Mouse (Mus musculus) liver, embryonic 12.5 days (tissue): ENCODE results near the gene Pgs1. TPM values are rescaled to one million over a fixed set of nuclear protein-coding genes. Genes with fewer than 3 reads are reported as not detected.

Source experiments
- ATAC-seq: fragments of 200-750 bp; cut with Nextera tagmentation; 2 replicates; pipeline ENCODE4 v1.8.0; 2017; ENCODE audit warnings: moderate number of reproducible peaks, mild to moderate bottlenecking, moderate library complexity
- H3K27ac ChIP-seq: fragments of 300-500 bp; sonication (generic); 2 replicates; pipeline ENCODE4 v1.5.1; 2016; ENCODE audit warnings: mild to moderate bottlenecking
- H3K27me3 ChIP-seq: fragments of 300-500 bp; sonication (generic); replicated peaks from 2 replicates; pipeline ENCODE4 v1.6.1; 2016; ENCODE audit warnings: mild to moderate bottlenecking, moderate library complexity
- H3K36me3 ChIP-seq: fragments of 300-500 bp; sonication (generic); 2 replicates; pipeline ENCODE4 v1.6.1; 2016; ENCODE audit warnings: mild to moderate bottlenecking, moderate library complexity
- H3K4me1 ChIP-seq: fragments of 300-500 bp; sonication (generic); 2 replicates; pipeline ENCODE4 v1.6.1; 2016
- H3K4me2 ChIP-seq: fragments of 300-500 bp; sonication (generic); 2 replicates; pipeline ENCODE4 v1.6.1; 2016; ENCODE audit warnings: mild to moderate bottlenecking, moderate library complexity
- H3K4me3 ChIP-seq: fragments of 300-500 bp; sonication (generic); 2 replicates; pipeline ENCODE4 v1.5.1; 2016; ENCODE audit warnings: mild to moderate bottlenecking, moderate library complexity
- H3K9ac ChIP-seq: fragments of 300-500 bp; sonication (generic); 2 replicates; pipeline ENCODE4 v1.6.1; 2016; ENCODE audit warnings: mild to moderate bottlenecking, moderate library complexity
- H3K9me3 ChIP-seq: fragments of 300-500 bp; sonication (generic); replicated peaks from 2 replicates; pipeline ENCODE4 v1.6.1; 2016; ENCODE audit warnings: mild to moderate bottlenecking, moderate library complexity
- WGBS: fragments of 180-500 bp; shearing (Covaris S2); methylation state at CpG from one replicate; pipeline ENCODE4 v1.1.7; 2016; ENCODE audit not compliant: insufficient replicate concordance; 5-methylcytosine and 5-hydroxymethylcytosine counted together
- microRNA-seq: library from miRNA; unstranded; fragments of <30 nt; microRNA quantifications from one replicate; pipeline ENCODE4, GENCODE M21; 2017
- polyA plus RNA-seq: library from polyadenylated mRNA; unstranded; fragments of >200 nt; fragmentation: Nextera tagmentation; extraction: Ambion mirVana; gene quantifications from 2 replicates; pipeline ENCODE4 v1.2.1, GENCODE M21; 2016

Gene Pgs1
- polyA plus RNA-seq, 1 experiment from 2014 or later = 29.6 TPM

DNA sequence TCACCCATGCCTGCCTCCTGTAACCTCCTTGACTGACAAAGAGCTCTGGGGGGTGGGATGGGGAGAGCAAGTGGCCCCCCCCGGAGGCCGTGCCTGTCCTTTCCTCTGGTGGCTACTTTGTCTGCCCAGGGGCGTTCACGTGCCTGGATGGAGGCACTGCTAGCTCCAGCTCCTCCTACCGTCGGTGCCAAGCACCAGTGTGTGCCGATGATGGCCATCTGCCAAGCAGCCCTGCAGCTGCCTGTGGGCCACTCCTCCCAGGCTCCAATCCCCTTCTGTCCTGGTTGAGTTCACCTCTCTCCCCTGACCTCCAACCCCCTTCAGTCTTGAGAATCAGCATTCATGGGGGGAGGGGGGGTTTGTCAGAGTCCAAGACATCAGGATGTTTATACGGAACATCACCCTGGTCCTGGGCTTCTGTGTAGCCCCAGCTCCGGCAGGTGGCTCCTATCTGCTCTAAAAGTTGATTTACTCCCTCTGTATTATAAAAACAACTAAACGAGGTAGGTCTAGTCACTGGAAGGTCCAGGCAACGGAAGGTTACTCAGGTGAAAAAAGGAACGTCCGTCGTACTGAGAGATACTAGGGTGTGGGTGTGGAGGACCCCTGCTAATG, 57.3 kb downstream of the Pgs1 start:
- Histone ChIP-seq H3K9ac (no peak overlapping the region), H3K4me3 (no peak overlapping the region), H3K4me1 (no peaks in the 10 kb centered on the region), H3K27ac (no peak overlapping the region), H3K4me2 (no peak overlapping the region), H3K27me3 (no peaks in the 10 kb centered on the region), H3K36me3 (no peaks in the 10 kb centered on the region), H3K9me3 (no peaks in the 10 kb centered on the region)
- no peak for ATAC-seq
- 56% methylated on average over 14 of the region's 14 CpGs for WGBS

DNA sequence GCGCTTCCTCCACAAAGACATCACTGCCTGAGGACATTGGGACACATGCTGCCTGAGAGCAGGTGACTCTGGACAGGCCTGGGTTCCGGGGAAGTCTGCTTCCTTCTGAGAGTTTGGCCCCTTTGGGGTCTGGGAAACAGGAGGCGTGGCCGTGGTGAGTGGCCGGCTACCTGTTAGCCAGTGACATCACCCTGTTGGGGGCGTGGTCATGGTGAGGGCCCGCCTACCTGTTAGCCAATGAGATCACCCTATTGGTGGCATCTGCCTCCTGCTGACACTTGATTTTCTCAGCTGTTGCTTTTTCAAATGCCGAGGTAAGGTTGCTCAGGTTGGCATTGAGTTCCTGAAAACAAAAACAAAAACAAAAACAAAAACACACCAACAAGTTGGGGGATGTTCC, 63.5 kb downstream of the Pgs1 start:
- no peaks in the 10 kb centered on the region for H3K4me1 ChIP-seq
- no peaks in the 10 kb centered on the region for H3K27me3 ChIP-seq
- ATAC-seq = no peak
- H3K36me3 ChIP-seq = no peaks in the 10 kb centered on the region
- H3K27ac ChIP-seq = no peak overlapping the region
- no peak overlapping the region for H3K4me2 ChIP-seq
- no peak overlapping the region for H3K9ac ChIP-seq
- H3K4me3 ChIP-seq = no peak overlapping the region
- WGBS = 33% methylated on average over 8 of the region's 8 CpGs
- H3K9me3 ChIP-seq = no peaks in the 10 kb centered on the region

GRCm38 (mm10) chr11:118050174-118050573, 64.1 kb downstream of the Pgs1 start:
- Histone ChIP-seq H3K27ac (no peak overlapping the region), H3K27me3 (0 out of 2 replicates have a peak, but pooled peaks cover 1% of the 10 kb centered on the region), H3K4me1 (no peaks in the 10 kb centered on the region), H3K4me2 (no peak overlapping the region), H3K4me3 (no peak overlapping the region), H3K9ac (no peak overlapping the region), H3K9me3 (no peaks in the 10 kb centered on the region), H3K36me3 (no peaks in the 10 kb centered on the region)
- WGBS = 73% methylated on average over 16 of the region's 16 CpGs
- no peak for ATAC-seq

DNA sequence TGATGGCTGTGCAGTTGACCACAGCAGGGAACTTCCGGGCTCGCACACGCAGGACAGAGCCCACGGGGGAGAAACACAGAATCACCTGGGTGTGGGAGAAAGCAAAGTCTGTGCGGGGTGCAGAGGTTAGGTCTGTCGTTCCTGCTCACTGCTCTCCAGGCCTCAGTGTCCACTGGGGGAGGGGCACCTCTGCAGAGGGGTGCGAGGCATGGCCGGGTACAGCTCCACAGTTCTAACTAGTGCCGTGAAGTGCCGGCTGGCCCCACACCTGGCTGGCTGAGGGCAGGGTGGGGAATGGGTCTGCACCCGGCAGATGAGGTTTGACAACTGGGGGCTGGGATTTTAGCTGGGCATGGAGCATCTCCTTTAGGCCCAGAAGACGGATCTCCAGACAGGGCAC, 72.3 kb downstream of the Pgs1 start:
- no peaks in the 10 kb centered on the region for H3K9me3 ChIP-seq
- 63% methylated on average over 12 of the region's 12 CpGs for whole genome bisulfite sequencing
- ATAC-seq = no peak

GRCm38 (mm10) chr11:118058872-118059271, 72.8 kb downstream of the Pgs1 start:
- Histone ChIP-seq H3K36me3 (no peaks in the 10 kb centered on the region), H3K4me3 (no peak overlapping the region), H3K9me3 (no peaks in the 10 kb centered on the region), H3K9ac (no peak overlapping the region), H3K4me2 (no peak overlapping the region), H3K27me3 (peaks cover 11% of the 10 kb centered on the region), H3K27ac (no peak overlapping the region), H3K4me1 (no peaks in the 10 kb centered on the region)
- WGBS = 44% methylated on average over 10 of the region's 10 CpGs
- ATAC-seq = no peak

More for the DNA sequence above, 72.3 kb downstream of the Pgs1 start:
- Histone ChIP-seq H3K4me2 (no peak overlapping the region), H3K4me1 (no peaks in the 10 kb centered on the region), H3K36me3 (no peaks in the 10 kb centered on the region), H3K4me3 (no peak overlapping the region), H3K27me3 (peaks cover 11% of the 10 kb centered on the region), H3K27ac (no peak overlapping the region), H3K9ac (no peak overlapping the region)

DNA sequence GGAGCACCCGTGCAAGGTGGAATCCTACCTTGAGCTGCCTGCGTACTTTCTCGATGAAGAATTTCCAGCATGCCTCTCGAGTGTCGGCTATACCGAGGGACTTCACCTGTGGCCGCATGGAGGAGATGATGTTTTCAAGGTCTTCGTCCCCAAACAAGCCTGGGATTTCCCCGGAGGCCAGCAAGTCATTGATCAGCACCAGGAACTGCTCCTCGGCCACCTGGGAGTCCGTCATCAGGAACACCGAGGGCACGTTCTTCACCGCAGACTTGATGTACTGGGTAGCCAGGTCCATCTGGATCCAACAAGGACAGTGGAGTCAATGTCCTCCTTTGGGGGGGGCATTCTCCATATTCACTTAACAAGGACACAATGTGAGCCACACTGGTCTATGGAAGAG, 73.9 kb downstream of the Pgs1 start:
- ATAC-seq = no peak
- WGBS = 71% methylated on average over 14 of the region's 14 CpGs
- no peaks in the 10 kb centered on the region for H3K36me3 ChIP-seq
- no peaks in the 10 kb centered on the region for H3K4me1 ChIP-seq
- H3K9me3 ChIP-seq = no peaks in the 10 kb centered on the region
- no peak overlapping the region for H3K4me2 ChIP-seq
- H3K27me3 ChIP-seq = peaks cover 11% of the 10 kb centered on the region
- H3K4me3 ChIP-seq = no peak overlapping the region
- no peak overlapping the region for H3K27ac ChIP-seq
- no peak overlapping the region for H3K9ac ChIP-seq

DNA sequence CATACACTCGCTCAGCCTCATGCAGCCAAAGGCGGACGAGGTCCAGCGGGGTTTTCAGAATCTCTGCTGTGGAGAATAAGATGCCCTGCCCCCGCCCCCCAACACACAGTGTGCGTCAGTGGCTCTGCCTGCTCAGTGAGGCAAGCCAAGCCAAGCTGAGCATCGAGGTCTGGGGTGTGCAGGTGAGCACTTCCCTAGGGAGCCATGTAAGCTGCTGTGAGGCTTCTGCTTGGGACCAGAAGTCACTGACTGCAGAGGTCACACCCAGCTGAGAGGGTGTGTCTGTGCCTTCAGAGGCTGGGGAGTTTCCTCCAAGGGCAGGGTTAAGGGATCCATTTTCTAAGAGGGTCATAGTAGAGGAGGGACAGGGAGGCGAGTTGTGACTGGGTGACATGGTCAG, 81.5 kb downstream of the Pgs1 start:
- Histone ChIP-seq H3K27ac (no peak overlapping the region), H3K36me3 (no peaks in the 10 kb centered on the region), H3K9me3 (no peaks in the 10 kb centered on the region), H3K4me2 (no peak overlapping the region), H3K4me1 (peaks cover 8% of the 10 kb centered on the region), H3K4me3 (no peak overlapping the region), H3K27me3 (peaks cover 6% of the 10 kb centered on the region; the same call in 1 of the 2 replicates), H3K9ac (no peak overlapping the region)
- 67% methylated on average over 8 of the region's 8 CpGs for WGBS
- ATAC-seq = no peak

- no peak for ATAC-seq
- 66% methylated on average over 16 of the region's 16 CpGs for WGBS
- Histone ChIP-seq H3K4me2 (no peak overlapping the region), H3K27ac (no peak overlapping the region), H3K9me3 (no peaks in the 10 kb centered on the region), H3K4me3 (no peak overlapping the region), H3K9ac (no peak overlapping the region), H3K27me3 (peaks cover 6% of the 10 kb centered on the region; the same call in 1 of the 2 replicates), H3K36me3 (no peaks in the 10 kb centered on the region), H3K4me1 (peaks cover 12% of the 10 kb centered on the region)
Observed at GRCm38 (mm10) chr11:118068812-118069332, 82.8 kb downstream of the Pgs1 start.

- Histone ChIP-seq H3K36me3 (no peaks in the 10 kb centered on the region), H3K9me3 (no peaks in the 10 kb centered on the region), H3K4me1 (peaks cover 12% of the 10 kb centered on the region), H3K9ac (no peak overlapping the region), H3K4me3 (no peak overlapping the region), H3K27ac (no peak overlapping the region), H3K27me3 (peaks cover 6% of the 10 kb centered on the region; the same call in 1 of the 2 replicates), H3K4me2 (no peak overlapping the region)
- 42% methylated on average over 11 of the region's 11 CpGs for WGBS
- ATAC-seq = no peak
Observed at GRCm38 (mm10) chr11:118071227-118071912, 85.3 kb downstream of the Pgs1 start.

Small RNA genes within 50 kb of the gene (microRNA-seq; reads per million reads assigned to microRNA genes)
- gene Mir6933 = not detected

Other genes with a start within 250 kb of the Pgs1 start
- gene Tmc8, start 204.2 kb upstream of the Pgs1 start, polyA plus RNA-seq = 19.8 and 21.6 TPM in 2 replicates
- 55.5 and 58.2 TPM in 2 replicates for gene Tmc6, start 204.1 kb upstream of the Pgs1 start, polyA plus RNA-seq
- gene 6030468B19Rik, start 188.6 kb upstream of the Pgs1 start, polyA plus RNA-seq = 97.6 and 97.7 TPM in 2 replicates
- gene Gm20708, start 176.6 kb upstream of the Pgs1 start, polyA plus RNA-seq = 0.23 and 0.27 TPM in 2 replicates
- gene Syngr2, start 176.6 kb upstream of the Pgs1 start, polyA plus RNA-seq = 61.5 and 66.4 TPM in 2 replicates
- 6.7 TPM in 2 replicates for gene Afmid, start 160.4 kb upstream of the Pgs1 start, polyA plus RNA-seq
- gene Tk1, start 160.2 kb upstream of the Pgs1 start, polyA plus RNA-seq = 145 and 152 TPM in 2 replicates
- 370 and 373 TPM in 2 replicates for gene Birc5, start 137.0 kb upstream of the Pgs1 start, polyA plus RNA-seq
- not detected in 2 replicates for gene Tmem235, start 125.5 kb upstream of the Pgs1 start, polyA plus RNA-seq
- gene Tha1, start 112.8 kb upstream of the Pgs1 start, polyA plus RNA-seq = 1.7 TPM in 2 replicates
- 8.6 and 9.8 TPM in 2 replicates for gene Socs3, start 16.2 kb upstream of the Pgs1 start, polyA plus RNA-seq
- 0.06 and 0.10 TPM in 2 replicates for gene Dnah17, start 144.3 kb downstream of the Pgs1 start, polyA plus RNA-seq